Mouse (Mus musculus) urinary bladder, postnatal 36 days (tissue): ENCODE data around the gene Gm6034.
"Not testable (repeated sequence)": the region's sequence is repeated elsewhere in the genome, so short reads cannot be mapped to it uniquely, and the experiment has no call there.

Experiments
- DNase-seq, 2 experiments: peaks; one replicate each; pipeline ENCODE4 v3.0.0; 2022; ENCODE audit warnings: low spot score in 2 of 2, mixed read lengths in 1 of 2

Gene Gm6034

GRCm38 (mm10) chr17:36082519-36083232 is 39.9 kb downstream of the Gm6034 start:
- DNase-seq = not testable (repeated sequence)

- no peak for DNase-seq
Observed at GRCm38 (mm10) chr17:36083266-36083869, 40.6 kb downstream of the Gm6034 start.

- no peak for DNase-seq
Observed at GRCm38 (mm10) chr17:36083870-36084451, 41.2 kb downstream of the Gm6034 start.

GRCm38 (mm10) chr17:36085976-36086375 is 43.2 kb downstream of the Gm6034 start:
- DNase-seq = not testable (repeated sequence)

- not testable (repeated sequence) for DNase-seq
Observed at GRCm38 (mm10) chr17:36091933-36092332, 49.2 kb downstream of the Gm6034 start.

GRCm38 (mm10) chr17:36092520-36092919 is 49.8 kb downstream of the Gm6034 start:
- DNase-seq = not testable (repeated sequence)

- DNase-seq = no peak
Observed at GRCm38 (mm10) chr17:36093936-36094335, 51.2 kb downstream of the Gm6034 start.

GRCm38 (mm10) chr17:36099603-36100002 is 56.8 kb downstream of the Gm6034 start:
- not testable (repeated sequence) for DNase-seq

GRCm38 (mm10) chr17:36102091-36102490 is 59.3 kb downstream of the Gm6034 start:
- not testable (repeated sequence) for DNase-seq
